Mouse (Mus musculus) kidney, adult 2 months (tissue): ENCODE measurements around the gene Hip1. TPM values are rescaled to one million over a fixed set of nuclear protein-coding genes. Genes with fewer than 3 reads are reported as not detected.

ENCODE experiments used
- DNase-seq: peaks from one replicate; pipeline ENCODE4 v3.0.0; 2021
- H3K27ac ChIP-seq: fragments of 200-500 bp; 2 replicates; pipeline ENCODE4 v1.5.1; 2012; ENCODE audit warnings: low read depth, low read length, control low read depth, inconsistent platforms; ENCODE audit not compliant: insufficient read depth
- H3K27me3 ChIP-seq: fragments of 200-500 bp; replicated peaks from 2 replicates; pipeline ENCODE4 v1.6.1; 2012; ENCODE audit warnings: mild to moderate bottlenecking, moderate library complexity, low read length, inconsistent platforms; ENCODE audit not compliant: control insufficient read depth, insufficient read depth
- H3K36me3 ChIP-seq: fragments of 200-500 bp; 2 replicates; pipeline ENCODE4 v1.6.1; 2012; ENCODE audit warnings: mild to moderate bottlenecking, moderate library complexity, low read length, inconsistent platforms; ENCODE audit not compliant: control insufficient read depth, insufficient read depth
- H3K4me1 ChIP-seq: fragments of 200-500 bp; 2 replicates; pipeline ENCODE4 v1.6.1; 2011; ENCODE audit warnings: low read length; ENCODE audit not compliant: control insufficient read depth, insufficient read depth
- H3K4me3 ChIP-seq: fragments of 200-500 bp; 2 replicates; pipeline ENCODE4 v1.5.1; 2011; ENCODE audit warnings: mild to moderate bottlenecking, low read depth, low read length, control low read depth; ENCODE audit not compliant: insufficient read depth
- CTCF ChIP-seq: fragments of 200-500 bp; conservative IDR thresholded peaks from 2 replicates; pipeline ENCODE4 v1.5.1; 2011; ENCODE audit warnings: low read depth, mild to moderate bottlenecking, control low read depth, low read length, moderate library complexity, mixed read lengths; ENCODE audit not compliant: insufficient read depth, insufficient read length
- POLR2A ChIP-seq: fragments of 200-500 bp; IDR thresholded peaks from one replicate; pipeline ENCODE4 v1.6.1; 2011; ENCODE audit warnings: low read depth, low read length, control low read depth
- WGBS: fragments of 180-500 bp; shearing (Covaris S2); methylation state at CpG from one replicate; pipeline ENCODE4 v1.1.7; 2018; 5-methylcytosine and 5-hydroxymethylcytosine counted together
- polyA plus RNA-seq: library from polyadenylated mRNA; depleted of rRNA; stranded (reverse); fragments of >200 nt; gene quantifications from 2 replicates; pipeline ENCODE4 v1.2.3, GENCODE M21; 2012; rRNA removed

The Hip1 gene
- polyA plus RNA-seq: 14.1 and 16.6 TPM in 2 replicates

DNA sequence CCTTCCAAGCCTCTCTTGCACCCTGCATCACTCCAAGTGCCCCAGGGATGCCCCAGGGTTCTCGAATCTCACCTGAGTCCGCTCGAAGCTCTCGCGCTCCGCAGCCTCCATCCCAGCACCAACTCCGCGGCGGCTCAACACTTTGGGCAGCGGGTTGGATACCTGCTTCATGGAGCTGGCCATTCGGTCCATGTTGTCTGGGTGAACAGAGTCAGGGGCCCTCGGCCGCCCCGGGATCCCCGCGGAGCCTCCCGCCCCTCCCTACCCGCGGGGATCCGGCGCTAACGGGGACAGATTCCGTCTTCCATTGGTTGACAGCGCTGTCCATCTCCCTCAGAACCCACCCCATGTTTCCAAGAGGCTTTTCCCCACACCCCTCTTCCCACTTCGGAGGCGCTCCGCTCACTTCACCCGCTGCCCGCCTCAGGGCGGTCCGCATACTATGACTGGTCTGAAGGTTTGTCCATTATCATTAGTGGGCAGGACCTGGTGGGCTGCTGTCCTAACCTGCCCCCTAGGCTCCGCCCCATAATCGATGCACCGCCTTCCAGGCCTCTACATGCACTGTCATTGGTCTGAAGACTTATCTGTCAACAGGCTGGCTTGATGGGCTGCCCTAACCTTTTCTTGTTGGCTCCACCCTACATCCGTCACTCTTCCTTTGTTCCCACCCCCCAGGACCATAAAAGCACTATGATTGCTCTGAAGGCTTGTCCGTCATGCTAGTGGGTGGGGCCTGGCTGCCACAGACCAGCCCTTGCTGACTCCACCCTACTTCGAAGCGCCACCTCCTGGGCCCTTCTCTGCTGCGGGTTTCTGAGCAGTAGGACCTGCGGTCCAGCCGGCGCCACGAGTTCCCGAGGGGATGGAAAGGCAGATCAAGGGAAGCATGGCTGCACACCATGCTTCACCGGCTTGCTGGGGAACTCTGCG, at the start of gene Hip1:
TSS of gene Hip1 (minus strand) at position 256 of the 933 bp plus-strand sequence.
- Histone ChIP-seq H3K4me3 (peak within 1 kb of the TSS; percentile 66), H3K4me1 (no peaks in the 10 kb centered on the region), H3K27ac (peak within 1 kb of the TSS; percentile 54; the same call in 1 of the 2 replicates), H3K36me3 (no peaks in the 10 kb centered on the region), H3K27me3 (no peaks in the 10 kb centered on the region)
- peak; percentile 100 for DNase-seq
- TF ChIP-seq CTCF (peak; percentile 54), POLR2A (no peak)
- WGBS: under 1% methylated on average over 46 of the region's 46 CpGs

DNA sequence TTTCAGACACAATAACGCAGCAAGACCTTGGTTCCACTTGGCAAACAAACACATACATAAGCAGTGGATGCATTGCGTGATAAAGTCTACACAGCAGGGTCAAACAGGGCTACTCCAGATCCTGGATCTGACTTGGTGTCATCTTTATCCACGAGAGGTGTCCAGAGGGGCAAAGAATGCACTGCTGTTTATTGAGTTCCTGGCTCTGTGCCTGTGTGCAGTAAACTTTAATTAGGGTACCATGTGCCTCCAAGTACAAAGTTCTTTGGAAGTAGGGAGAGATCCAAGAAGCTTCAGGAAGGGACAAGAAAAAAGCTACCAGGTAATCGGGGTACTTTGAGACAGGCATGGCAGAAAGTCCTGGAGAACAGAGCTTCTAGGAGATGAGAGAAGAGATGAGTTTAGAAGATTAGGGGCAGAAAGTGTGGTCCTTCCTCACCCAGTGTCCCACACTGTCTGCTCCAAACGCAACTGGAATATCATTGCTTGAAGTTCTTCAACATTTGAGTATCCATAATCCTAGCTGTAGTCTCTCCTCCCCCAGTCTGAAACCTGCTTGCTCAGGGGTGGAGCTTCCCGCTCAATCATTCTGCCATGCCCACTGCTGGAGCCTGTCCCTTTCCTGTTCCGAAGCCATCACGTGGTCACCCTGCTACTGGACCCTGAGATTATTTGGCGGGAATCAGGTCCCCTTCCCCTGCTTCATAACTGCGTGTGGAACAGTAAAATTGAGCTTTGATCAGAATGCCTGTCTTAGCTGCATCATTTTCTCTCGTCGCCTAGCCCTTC, 45.3 kb upstream of the Hip1 start:
- TF ChIP-seq CTCF (no peak), POLR2A (no peak)
- peak; percentile 87 for DNase-seq
- 60% methylated on average over 12 of the region's 12 CpGs for WGBS
- H3K4me1 ChIP-seq: peaks cover 4% of the 10 kb centered on the region; the same call in 1 of the 2 replicates
- H3K27me3 ChIP-seq: no peaks in the 10 kb centered on the region
- no peak overlapping the region for H3K4me3 ChIP-seq
- H3K27ac ChIP-seq: peak overlapping the region; percentile 66
- no peaks in the 10 kb centered on the region for H3K36me3 ChIP-seq

DNA sequence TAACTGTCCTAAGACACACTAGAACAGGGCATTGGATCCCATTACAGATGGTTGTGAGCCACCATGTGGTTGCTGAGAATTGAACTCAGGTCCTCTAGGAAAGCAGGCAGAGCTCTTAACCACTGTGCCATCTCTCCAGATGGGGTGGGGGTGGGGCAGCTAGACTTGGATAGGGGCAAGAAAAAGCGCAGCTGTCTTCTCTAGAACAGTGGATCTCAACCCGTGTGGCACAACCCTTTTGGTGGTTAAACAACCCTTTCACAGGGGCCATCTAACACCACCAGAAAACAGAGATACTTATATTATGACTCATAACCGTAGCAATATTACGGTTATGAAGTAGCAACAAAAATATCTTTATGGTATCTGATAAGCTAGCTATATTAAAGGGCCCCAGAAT, 42.8 kb upstream of the Hip1 start:
- Histone ChIP-seq H3K4me3 (no peak overlapping the region), H3K36me3 (no peaks in the 10 kb centered on the region), H3K27ac (no peak overlapping the region), H3K4me1 (peaks cover 4% of the 10 kb centered on the region; the same call in 1 of the 2 replicates), H3K27me3 (no peaks in the 10 kb centered on the region)
- WGBS: 93% methylated on average over 4 of the region's 4 CpGs
- no peak for DNase-seq
- no peak for TF ChIP-seq POLR2A
- no peak for TF ChIP-seq CTCF

DNA sequence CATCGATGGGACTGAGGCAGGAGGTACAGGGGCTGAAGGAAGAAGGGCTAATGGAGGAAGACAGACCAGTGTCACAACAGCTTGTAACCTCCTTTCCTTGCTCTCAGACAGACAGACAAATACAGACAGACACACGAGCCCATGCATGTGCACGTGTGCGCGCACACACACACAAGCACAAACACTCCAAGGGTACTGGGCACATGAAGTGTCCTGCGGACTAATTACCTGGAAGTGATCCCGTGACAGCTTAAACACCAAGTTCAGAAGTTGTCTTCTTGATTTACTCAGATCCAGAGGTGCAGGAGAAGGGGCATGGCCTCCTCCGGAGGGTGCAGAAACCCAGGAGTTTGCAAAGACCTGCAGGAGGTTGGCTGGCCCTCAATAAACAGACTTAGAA, 40.8 kb upstream of the Hip1 start:
- Histone ChIP-seq H3K4me3 (no peak overlapping the region), H3K27me3 (no peaks in the 10 kb centered on the region), H3K36me3 (no peaks in the 10 kb centered on the region), H3K27ac (no peak overlapping the region), H3K4me1 (peaks cover 4% of the 10 kb centered on the region; the same call in 1 of the 2 replicates)
- TF ChIP-seq POLR2A: no peak
- no peak for TF ChIP-seq CTCF
- DNase-seq: no peak
- 77% methylated on average over 8 of the region's 8 CpGs for WGBS

DNA sequence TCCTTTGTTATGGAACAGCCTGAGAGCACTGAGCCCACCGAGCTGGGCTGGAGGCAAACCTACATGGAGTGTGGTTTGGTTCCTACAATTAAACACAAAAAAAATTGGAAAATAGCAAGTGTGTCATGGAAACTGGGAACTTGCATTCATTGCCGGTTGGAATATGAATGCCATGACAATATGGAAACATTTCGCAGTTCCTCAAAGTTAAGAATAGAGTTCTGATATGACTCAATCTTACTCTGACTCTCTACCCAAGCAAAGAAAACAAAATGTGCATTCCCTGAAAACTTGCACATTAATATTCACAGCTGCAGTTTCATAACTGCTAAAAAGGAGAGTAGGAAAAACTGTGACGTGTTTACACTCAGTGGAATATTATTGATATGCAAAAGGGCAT, 37.4 kb upstream of the Hip1 start:
- DNase-seq: no peak
- 82% methylated on average over 4 of the region's 4 CpGs for WGBS
- no peak for TF ChIP-seq CTCF
- no peak for TF ChIP-seq POLR2A

DNA sequence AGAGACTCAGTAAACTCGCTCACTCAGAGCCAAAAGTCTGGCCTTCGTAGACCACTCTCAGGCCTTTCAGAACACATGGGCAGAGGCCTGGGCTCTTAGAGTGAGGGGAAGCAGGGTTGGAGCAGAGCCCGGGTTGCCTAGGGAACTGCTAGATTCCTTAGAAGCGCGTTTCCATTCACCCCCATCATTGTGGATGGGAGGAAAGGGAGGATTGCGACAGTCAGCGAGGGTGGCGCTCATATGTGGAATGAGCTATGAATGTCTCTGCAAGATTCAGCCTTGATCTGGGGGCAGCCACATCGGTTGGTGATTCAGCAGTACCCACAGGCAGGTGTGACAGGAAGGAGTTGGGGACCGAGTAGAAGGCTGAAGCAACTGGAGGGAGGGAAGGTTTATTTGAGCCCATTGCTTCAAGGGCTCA, 34.4 kb upstream of the Hip1 start:
- Histone ChIP-seq H3K27me3 (no peaks in the 10 kb centered on the region), H3K36me3 (no peaks in the 10 kb centered on the region), H3K4me1 (no peaks in the 10 kb centered on the region), H3K27ac (no peak overlapping the region), H3K4me3 (no peak overlapping the region)
- WGBS: 92% methylated on average over 10 of the region's 10 CpGs
- no peak for DNase-seq
- TF ChIP-seq CTCF (no peak), POLR2A (no peak)

More for the DNA sequence above, 37.4 kb upstream of the Hip1 start:
- Histone ChIP-seq H3K27me3 (no peaks in the 10 kb centered on the region), H3K4me1 (no peaks in the 10 kb centered on the region), H3K36me3 (no peaks in the 10 kb centered on the region), H3K27ac (no peak overlapping the region), H3K4me3 (no peak overlapping the region)

DNA sequence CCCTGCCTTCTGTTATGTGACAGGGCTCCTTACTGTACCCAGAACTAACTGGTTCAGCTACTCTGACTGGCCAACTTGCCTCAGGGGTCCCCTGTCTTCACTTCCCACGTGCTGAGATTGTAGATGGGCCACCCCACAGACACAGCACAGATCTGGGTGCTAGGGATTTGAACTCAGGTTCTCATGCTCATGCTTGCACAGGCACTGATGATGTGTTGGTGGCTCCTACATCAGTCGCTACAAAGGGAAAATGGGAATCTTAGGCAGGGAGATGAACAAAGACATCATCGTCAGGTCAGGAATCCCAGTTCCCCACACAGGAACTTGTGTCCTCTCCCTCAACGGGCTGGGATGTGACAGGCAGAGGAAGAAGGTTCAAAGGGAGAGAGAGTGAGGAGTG, 31.1 kb upstream of the Hip1 start:
- TF ChIP-seq POLR2A (no peak), CTCF (no peak)
- no peaks in the 10 kb centered on the region for H3K4me1 ChIP-seq
- DNase-seq: no peak
- no peak overlapping the region for H3K27ac ChIP-seq
- no peaks in the 10 kb centered on the region for H3K36me3 ChIP-seq
- WGBS: 58% methylated on average over 4 of the region's 4 CpGs
- no peak overlapping the region for H3K4me3 ChIP-seq
- H3K27me3 ChIP-seq: no peaks in the 10 kb centered on the region
